Mouse (Mus musculus) megakaryocyte, embryonic 14.5 days (primary cell): Measurements from ENCODE around the gene Jarid2.

Experiments used
- FLI1 ChIP-seq: IDR thresholded peaks from 2 replicates; pipeline ENCODE4 v1.6.1; 2012; ENCODE audit warnings: low read length, inconsistent platforms, mixed read lengths
- GATA1 ChIP-seq: IDR thresholded peaks from 3 replicates; pipeline ENCODE4 v1.6.1; 2012; ENCODE audit warnings: mixed read lengths, low read length, inconsistent platforms, borderline replicate concordance

DNA sequence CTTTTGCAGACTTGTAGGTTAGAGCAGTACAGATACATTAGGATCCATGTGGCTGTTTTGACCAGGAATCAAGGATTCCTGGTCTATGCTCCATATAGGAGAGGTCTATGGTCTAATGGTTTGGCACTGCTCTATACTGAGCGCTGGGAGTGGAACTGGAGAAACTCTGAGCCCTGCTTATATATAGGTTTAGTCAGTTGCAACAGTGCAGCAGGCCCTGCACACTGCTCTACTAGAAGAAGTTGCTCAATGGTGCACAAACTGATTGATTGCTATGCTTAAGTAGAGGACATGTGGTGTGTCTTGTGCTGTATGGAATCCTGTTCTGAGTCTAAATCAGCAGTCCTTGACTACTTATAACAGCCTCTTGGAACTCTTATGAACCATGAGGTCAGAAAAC is 31.5 kb downstream of the Jarid2 start:
- no peak for TF ChIP-seq FLI1
- no peak for TF ChIP-seq GATA1
